In the genomic region with DNA sequence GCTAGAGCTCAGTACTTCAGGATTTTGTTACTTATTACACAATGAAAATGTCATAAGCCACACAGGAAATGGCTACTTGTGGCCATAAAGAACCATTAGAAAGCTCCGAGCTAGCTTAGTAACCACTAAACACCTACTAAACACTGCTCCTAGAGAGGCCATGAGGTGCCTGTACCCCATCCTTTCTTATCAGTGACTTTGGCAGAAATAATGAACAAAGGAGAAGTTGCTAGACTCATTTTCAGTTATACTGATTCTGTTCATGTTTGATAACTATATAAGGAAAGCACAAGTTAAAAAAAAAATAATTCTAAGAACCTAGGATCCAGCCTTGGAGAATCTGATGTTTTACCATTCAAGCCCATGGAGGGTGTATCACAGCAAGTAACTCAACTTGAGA, we compare ENCODE assay signal across 28 mouse cellular contexts.
"Had no signal": no experiment of that assay in that cellular context is flagged by ENCODE, and none has a peak within 500 bp of the region (broad histone marks: within the 10 kb centered on the region; RNA-seq: fewer than 3 reads in every experiment).

No protein-coding gene starts in this region.

- H3K4me2 ChIP-seq: embryonic facial prominence, embryonic 12.5 days; embryonic facial prominence, embryonic 13.5 days; embryonic facial prominence, embryonic 15.5 days; forebrain, embryonic 12.5 days; forebrain, embryonic 13.5 days; forebrain, embryonic 15.5 days had no signal

- H3K9me3 ChIP-seq: embryonic facial prominence, embryonic 10.5 days; embryonic facial prominence, embryonic 12.5 days; embryonic facial prominence, embryonic 13.5 days; embryonic facial prominence, embryonic 15.5 days; forebrain, embryonic 10.5 days; forebrain, embryonic 12.5 days; forebrain, embryonic 13.5 days; forebrain, embryonic 15.5 days had no signal

- DNase-seq: cerebellum, adult 8-10 months; cerebellum, adult 9-10 months; cerebellum, adult 9-11 months; cerebellum, postnatal 10 days; cerebellum, postnatal 14 days; cerebellum, postnatal 25 days; cerebellum, postnatal 36 days; embryo, embryonic 11 days; forebrain, postnatal 0 days; gastrocnemius, adult 2 months; gastrocnemius, postnatal 10 days; gastrocnemius, postnatal 14 days; gastrocnemius, postnatal 25 days; gastrocnemius, postnatal 36 days; heart, adult 11 months; heart, adult 18-20 months; heart, adult 2 months had no signal

- H3K27me3 ChIP-seq: embryonic facial prominence, embryonic 12.5 days; embryonic facial prominence, embryonic 15.5 days; forebrain, embryonic 12.5 days; forebrain, embryonic 13.5 days; forebrain, embryonic 15.5 days had no signal

- H3K4me1 ChIP-seq: embryonic facial prominence, embryonic 10.5 days; embryonic facial prominence, embryonic 12.5 days; embryonic facial prominence, embryonic 13.5 days; embryonic facial prominence, embryonic 15.5 days had no signal

- H3K36me3 ChIP-seq: embryonic facial prominence, embryonic 10.5 days; embryonic facial prominence, embryonic 12.5 days; embryonic facial prominence, embryonic 13.5 days; embryonic facial prominence, embryonic 15.5 days; forebrain, embryonic 10.5 days; forebrain, embryonic 12.5 days had no signal

- H3K9ac ChIP-seq: embryonic facial prominence, embryonic 12.5 days; embryonic facial prominence, embryonic 13.5 days; embryonic facial prominence, embryonic 15.5 days; forebrain, embryonic 12.5 days; forebrain, embryonic 13.5 days; forebrain, embryonic 15.5 days; forebrain, postnatal 0 days had no signal

- H3K27ac ChIP-seq: embryonic facial prominence, embryonic 10.5 days; embryonic facial prominence, embryonic 12.5 days; embryonic facial prominence, embryonic 13.5 days; embryonic facial prominence, embryonic 15.5 days; forebrain, embryonic 10.5 days; forebrain, embryonic 12.5 days; forebrain, embryonic 13.5 days; forebrain, embryonic 15.5 days; gastrocnemius, adult 2 months; heart, adult 2 months had no signal

- ATAC-seq: forebrain, embryonic 13.5 days; forebrain, embryonic 14.5 days; forebrain, embryonic 15.5 days; forebrain, embryonic 16.5 days; forebrain, postnatal 0 days had no signal

- H3K4me3 ChIP-seq: embryonic facial prominence, embryonic 10.5 days; embryonic facial prominence, embryonic 12.5 days; embryonic facial prominence, embryonic 13.5 days; embryonic facial prominence, embryonic 15.5 days; erythroblast, embryonic 14.5 days; forebrain, embryonic 10.5 days; forebrain, embryonic 12.5 days; forebrain, embryonic 13.5 days; forebrain, embryonic 15.5 days; gastrocnemius, adult 2 months; heart, adult 2 months had no signal
